Mouse (Mus musculus): ENCODE results near the gene Rangrf. TPM values are rescaled to one million over a fixed set of nuclear protein-coding genes. Genes with fewer than 3 reads are reported as not detected.

Gene Rangrf
- total and polyA plus RNA-seq, 3 experiments: 159 to 207 TPM; not detected in 1

- no peak for TF ChIP-seq ZC3H11A (IDR thresholded peaks at IDR 0.05; ENCODE audit: low read depth, low read length)
- no peak for TF ChIP-seq TAL1 (IDR thresholded peaks at IDR 0.05; ENCODE audit: low read length)
- TF ChIP-seq CHD1 (IDR thresholded peaks at IDR 0.05; ENCODE audit: low read depth, low read length): no peak
- TF ChIP-seq TBP (IDR thresholded peaks at IDR 0.05; ENCODE audit: low read depth, low read length): peak; percentile 90
- TF ChIP-seq SIN3A (IDR thresholded peaks at IDR 0.05; ENCODE audit: low read length): peak; percentile 90
- TF ChIP-seq ELF1 (IDR thresholded peaks at IDR 0.05; ENCODE audit: low read depth, low read length): no peak
- no peak for TF ChIP-seq CHD2 (IDR thresholded peaks at IDR 0.05; ENCODE audit: low read length)
- TF ChIP-seq MAX (IDR thresholded peaks at IDR 0.05; ENCODE audit: low read length): peak; percentile 54
- no peak for TF ChIP-seq BHLHE40 (IDR thresholded peaks at IDR 0.05; ENCODE audit: borderline replicate concordance, low read depth, low read length)
- peak; percentile 69; the same call in 1 of the 2 replicates for TF ChIP-seq ETS1 (IDR thresholded peaks at IDR 0.05; ENCODE audit: low read depth, low read length)
- peak; percentile 43; the same call in 1 of the 2 replicates for TF ChIP-seq MAZ (IDR thresholded peaks at IDR 0.05; ENCODE audit: low read depth, low read length)
- TF ChIP-seq TCF12 (IDR thresholded peaks at IDR 0.05; ENCODE audit: low read depth, low read length): no peak; the same call in 1 of the 2 replicates
- TF ChIP-seq USF2 (IDR thresholded peaks at IDR 0.05; ENCODE audit: borderline replicate concordance in 1 of 2, insufficient read depth in 1 of 2, low read depth in 1 of 2, low read length in 2 of 2): no peak
- TF ChIP-seq POLR2A (IDR thresholded peaks at IDR 0.05; ENCODE audit: control insufficient read depth in 1 of 2, insufficient read depth in 1 of 2, low read depth in 1 of 2, low read length in 2 of 2, poor library complexity in 1 of 2): peak; percentile 84 to 98
- no peak for TF ChIP-seq GABPA (IDR thresholded peaks at IDR 0.05; ENCODE audit: low read depth, low read length)
Measured at GRCm38 (mm10) chr11:69015644-69016441, 40.9 kb upstream of the Rangrf start, which contains the start of gene Ctc1 (continued).

- peak; percentile 99 for DNase-seq (ENCODE audit: low read depth, low spot score)
- H3K79me2 ChIP-seq (ENCODE audit: control insufficient read depth, insufficient read depth, low read length, poor library complexity): peaks cover 24% of the 10 kb centered on the region
- peak overlapping the region; percentile 52 to 54 for H3K4me3 ChIP-seq (ENCODE audit: control insufficient read depth in 1 of 2, insufficient read depth in 1 of 2, low read depth in 2 of 2, low read length in 2 of 2)
- H3K4me1 ChIP-seq (ENCODE audit: control insufficient read depth in 1 of 2, insufficient read depth in 2 of 2, low read length in 2 of 2): peaks cover 2 to 18% of the 10 kb centered on the region in 2 experiments
- peak overlapping the region; percentile 71 for H3K9ac ChIP-seq (ENCODE audit: control insufficient read depth, low read depth, low read length, poor library complexity, severe bottlenecking)
- H3K9me3 ChIP-seq (replicated peaks; ENCODE audit: insufficient read depth, low read length): no peaks in the 10 kb centered on the region
- peaks cover 0 to 19% of the 10 kb centered on the region in 2 experiments; a peak in 2 of 4 replicates for H3K36me3 ChIP-seq (ENCODE audit: control insufficient read depth in 1 of 2, insufficient read depth in 2 of 2, low read length in 2 of 2)
- peak overlapping the region; percentile 95 for H3K27ac ChIP-seq (ENCODE audit: control insufficient read depth, low read depth, low read length)
- H3K27me3 ChIP-seq (ENCODE audit: control insufficient read depth in 1 of 2, insufficient read depth in 2 of 2, low read length in 2 of 2): no peaks in the 10 kb centered on the region
- peak; percentile 65 to 87 for TF ChIP-seq EP300 (IDR thresholded peaks at IDR 0.05; ENCODE audit: low read depth in 1 of 2, low read length in 2 of 2)
- TF ChIP-seq ZMIZ1 (IDR thresholded peaks at IDR 0.05; ENCODE audit: low read depth, low read length): peak; percentile 94
- no peak for TF ChIP-seq ZC3H11A (IDR thresholded peaks at IDR 0.05; ENCODE audit: low read depth, low read length)
- TF ChIP-seq MXI1 (IDR thresholded peaks at IDR 0.05; ENCODE audit: low read depth, low read length): peak; percentile 76
- peak; percentile 69; the same call in 1 of the 2 replicates for TF ChIP-seq RCOR1 (IDR thresholded peaks at IDR 0.05; ENCODE audit: low read depth, low read length)
- TF ChIP-seq E2F4 (IDR thresholded peaks at IDR 0.05; ENCODE audit: borderline replicate concordance, low read depth, low read length): no peak
- TF ChIP-seq ETS1 (IDR thresholded peaks at IDR 0.05; ENCODE audit: low read depth, low read length): peak; percentile 76
- peak; percentile 1; the same call in 1 of the 2 replicates for TF ChIP-seq ZNF384 (IDR thresholded peaks at IDR 0.05; ENCODE audit: low read depth, low read length)
- peak; percentile 62 to 95; a peak in 3 of 4 replicates for TF ChIP-seq POLR2A (IDR thresholded peaks at IDR 0.05; ENCODE audit: control insufficient read depth in 1 of 2, insufficient read depth in 1 of 2, low read depth in 1 of 2, low read length in 2 of 2, poor library complexity in 1 of 2)
- TF ChIP-seq MEF2A (IDR thresholded peaks at IDR 0.05; ENCODE audit: extremely low read depth, insufficient replicate concordance, low read depth, low read length, poor library complexity, severe bottlenecking): no peak
- peak; percentile 71; the same call in 1 of the 2 replicates for TF ChIP-seq UBTF (IDR thresholded peaks at IDR 0.05; ENCODE audit: borderline replicate concordance, insufficient read depth, low read depth, low read length)
- TF ChIP-seq MYB (IDR thresholded peaks at IDR 0.05; ENCODE audit: low read depth, low read length): peak; percentile 59
- TF ChIP-seq BHLHE40 (IDR thresholded peaks at IDR 0.05; ENCODE audit: borderline replicate concordance, low read depth, low read length): peak; percentile 48; the same call in 1 of the 2 replicates
- TF ChIP-seq SIN3A (IDR thresholded peaks at IDR 0.05; ENCODE audit: low read length): peak; percentile 52
- peak; percentile 88 for TF ChIP-seq POLR2AphosphoS2 (IDR thresholded peaks at IDR 0.05; ENCODE audit: low read length)
- TF ChIP-seq NELFE (IDR thresholded peaks at IDR 0.05; ENCODE audit: low read depth, low read length): peak; percentile 64; the same call in 1 of the 2 replicates
- peak; percentile 92 for TF ChIP-seq TBP (IDR thresholded peaks at IDR 0.05; ENCODE audit: low read depth, low read length)
- peak; percentile 59 for TF ChIP-seq TAL1 (IDR thresholded peaks at IDR 0.05; ENCODE audit: low read length)
- peak; percentile 86 for TF ChIP-seq MAX (IDR thresholded peaks at IDR 0.05; ENCODE audit: low read length)
- peak; percentile 88 for TF ChIP-seq GATA1 (IDR thresholded peaks at IDR 0.05; ENCODE audit: low read depth, low read length)
- peak; percentile 75 for TF ChIP-seq HCFC1 (IDR thresholded peaks at IDR 0.05; ENCODE audit: low read depth, low read length)
- TF ChIP-seq TCF12 (IDR thresholded peaks at IDR 0.05; ENCODE audit: low read depth, low read length): peak; percentile 85
- no peak for TF ChIP-seq GABPA (IDR thresholded peaks at IDR 0.05; ENCODE audit: low read depth, low read length)
- TF ChIP-seq ELF1 (IDR thresholded peaks at IDR 0.05; ENCODE audit: low read depth, low read length): peak; percentile 76
- peak; percentile 50; the same call in 1 of the 2 replicates for TF ChIP-seq USF1 (IDR thresholded peaks at IDR 0.05; ENCODE audit: low read depth, low read length)
- no peak for TF ChIP-seq MAZ (IDR thresholded peaks at IDR 0.05; ENCODE audit: low read depth, low read length)
Measured at GRCm38 (mm10) chr11:69012071-69012601, 37.2 kb upstream of the Rangrf start.
